In the genomic region with DNA sequence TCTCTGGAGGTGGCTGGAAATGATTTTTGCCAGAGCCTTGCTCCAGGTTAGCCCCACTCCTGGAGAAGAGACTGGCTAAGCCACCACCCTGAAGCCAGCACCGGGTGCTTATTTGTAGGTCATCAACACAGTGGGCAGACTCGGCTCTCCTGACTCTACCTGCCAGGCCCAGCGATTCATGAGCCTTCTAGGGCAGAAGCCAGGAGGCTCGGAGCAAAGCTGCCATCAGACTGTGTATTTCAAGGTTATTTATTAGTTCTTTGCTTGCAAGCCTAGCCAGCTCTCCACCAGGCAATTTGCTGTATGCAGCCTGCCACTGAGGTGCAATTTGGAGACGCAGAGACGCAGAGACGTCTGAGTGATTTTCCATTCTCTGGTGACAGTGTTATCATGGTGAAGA, we compare ENCODE assay signal across 15 mouse cellular contexts.
A peak's percentile ranks its signal among the peaks of the same experiment; 100 is the strongest.
DNase-seq lines count a peak whose midpoint lies in the region; ATAC-seq and TF ChIP-seq lines count a peak whose summit lies in the region.
"Had no signal": no experiment of that assay in that cellular context is flagged by ENCODE, and none has a peak within 500 bp of the region (broad histone marks: within the 10 kb centered on the region; RNA-seq: fewer than 3 reads in every experiment).

No protein-coding gene starts in this region.

- peaks cover 13% of the 10 kb centered on the region for H3K4me1 ChIP-seq in midbrain, embryonic 15.5 days
- H3K4me1 ChIP-seq: embryonic facial prominence, embryonic 15.5 days; heart, embryonic 10.5 days; liver, embryonic 13.5 days had no signal

- ATAC-seq in midbrain, embryonic 15.5 days (replicated peaks): no peak
- ATAC-seq: CD4-positive, CD25-positive, alpha-beta regulatory T cell, adult 4 months had no signal

- no peak overlapping the region for H3K4me3 ChIP-seq in layer of hippocampus, adult 2 months
- no peak overlapping the region for H3K4me3 ChIP-seq in midbrain, embryonic 15.5 days
- H3K4me3 ChIP-seq: embryonic facial prominence, embryonic 15.5 days; heart, embryonic 10.5 days; liver, embryonic 13.5 days had no signal

- no peaks in the 10 kb centered on the region for H3K9me3 ChIP-seq in midbrain, embryonic 15.5 days
- H3K9me3 ChIP-seq: embryonic facial prominence, embryonic 15.5 days; heart, embryonic 10.5 days; liver, embryonic 13.5 days had no signal

- no peak for DNase-seq in layer of hippocampus, adult 2 months (ENCODE audit: low spot score in 2 of 2)
- DNase-seq in layer of hippocampus, postnatal 10 days (ENCODE audit: low spot score in 2 of 2): no peak
- DNase-seq in cerebellum, adult 11 months: peak; percentile 33
- peak; percentile 52 to 57 for DNase-seq in cerebellum, postnatal 25 days
- no peak for DNase-seq in frontal cortex, postnatal 14 days (ENCODE audit: low spot score in 2 of 2)
- DNase-seq in frontal cortex, postnatal 36 days (ENCODE audit: low spot score in 2 of 2): no peak
- DNase-seq in layer of hippocampus, adult 9-10 months (ENCODE audit: low spot score): no peak
- DNase-seq: heart, postnatal 4 days; kidney, adult 8-10 months; liver, embryonic 13.5 days; lung, postnatal 10 days had no signal

- TF ChIP-seq CTCF in layer of hippocampus, adult 2 months (conservative IDR thresholded peaks at IDR 0.05): no peak

- H3K9ac ChIP-seq in midbrain, embryonic 15.5 days: no peak overlapping the region
- H3K9ac ChIP-seq: embryonic facial prominence, embryonic 15.5 days; liver, embryonic 13.5 days had no signal

- H3K27ac ChIP-seq in layer of hippocampus, adult 2 months: peak overlapping the region; percentile 72
- peak overlapping the region; percentile 60 for H3K27ac ChIP-seq in midbrain, embryonic 15.5 days
- H3K27ac ChIP-seq: embryonic facial prominence, embryonic 15.5 days; heart, embryonic 10.5 days; liver, embryonic 13.5 days had no signal

- H3K4me2 ChIP-seq in midbrain, embryonic 15.5 days: no peak overlapping the region
- H3K4me2 ChIP-seq: embryonic facial prominence, embryonic 15.5 days; liver, embryonic 13.5 days had no signal

- 81% methylated on average over 7 of the region's 7 CpGs for WGBS in midbrain, embryonic 15.5 days

- H3K27me3 ChIP-seq in midbrain, embryonic 15.5 days (replicated peaks): no peaks in the 10 kb centered on the region
- H3K27me3 ChIP-seq: embryonic facial prominence, embryonic 15.5 days; liver, embryonic 13.5 days had no signal

- H3K36me3 ChIP-seq in midbrain, embryonic 15.5 days (replicated peaks): no peaks in the 10 kb centered on the region
- H3K36me3 ChIP-seq: embryonic facial prominence, embryonic 15.5 days; heart, embryonic 10.5 days; liver, embryonic 13.5 days had no signal

Comparison
In these comparisons a context has a peak if more than half of its experiments do, and no peak if none do; other contexts are left out.
1. DNase-seq: peak in cerebellum, adult 11 months (single experiment) and cerebellum, postnatal 25 days (2 of 2); none in layer of hippocampus, adult 2 months (0 of 2), layer of hippocampus, postnatal 10 days (0 of 2), frontal cortex, postnatal 14 days (0 of 2), frontal cortex, postnatal 36 days (0 of 2) and layer of hippocampus, adult 9-10 months (single experiment).